Mouse (Mus musculus) gastrocnemius, postnatal 14 days (tissue): ENCODE results near the gene Srgap2. TPM values are rescaled to one million over a fixed set of nuclear protein-coding genes. Genes with fewer than 3 reads are reported as not detected.

Experiments used
- DNase-seq: peaks from one replicate; pipeline ENCODE4 v3.0.0; 2021; ENCODE audit warnings: mixed read lengths
- intact Hi-C: fragments of 180-260 bp; cut with DNase I; formaldehyde crosslinking; loops from one replicate; pipeline ENCODE4 v1.15.1; 2025; ENCODE audit warnings: low total_unique reads
- total RNA-seq, 2 experiments: library from RNA; stranded (reverse); gene quantifications; 2 replicates each; pipeline ENCODE4 v1.2.3; 2021

The Srgap2 gene
- total RNA-seq, 2 experiments from 2014 or later: 21.2 to 21.5 TPM

GRCm38 (mm10) chr1:131486094-131486850 is 40.9 kb downstream of the Srgap2 start:
- intact Hi-C loops: no loop called here
- no peak for DNase-seq

GRCm38 (mm10) chr1:131482242-131482641 is 44.9 kb downstream of the Srgap2 start:
- intact Hi-C loops: no loop called here

GRCm38 (mm10) chr1:131481391-131481790 is 45.8 kb downstream of the Srgap2 start:
- intact Hi-C loops: no loop called here
- no peak for DNase-seq

More at GRCm38 (mm10) chr1:131482242-131482641, 44.9 kb downstream of the Srgap2 start:
- no peak for DNase-seq

- DNase-seq: no peak
- intact Hi-C loops: no loop called here
Observed at GRCm38 (mm10) chr1:131478770-131479305, 48.3 kb downstream of the Srgap2 start.

GRCm38 (mm10) chr1:131475306-131475705 is 51.8 kb downstream of the Srgap2 start:
- DNase-seq: no peak
- intact Hi-C loops: no loop called here

GRCm38 (mm10) chr1:131473631-131474118 is 53.5 kb downstream of the Srgap2 start:
- intact Hi-C loops: no loop called here
- DNase-seq: no peak

GRCm38 (mm10) chr1:131470597-131470996 is 56.6 kb downstream of the Srgap2 start:
- no peak for DNase-seq
- intact Hi-C loops: no loop called here

GRCm38 (mm10) chr1:131465855-131466254 is 61.3 kb downstream of the Srgap2 start:
- no peak for DNase-seq
- intact Hi-C loops: no loop called here

- DNase-seq: no peak
- intact Hi-C loops: no loop called here
Observed at GRCm38 (mm10) chr1:131463953-131464627, 63.1 kb downstream of the Srgap2 start.

- intact Hi-C loops: no loop called here
- no peak for DNase-seq
Observed at GRCm38 (mm10) chr1:131462541-131463067, 64.5 kb downstream of the Srgap2 start.

GRCm38 (mm10) chr1:131460914-131461530 is 66.1 kb downstream of the Srgap2 start:
- DNase-seq: no peak
- intact Hi-C loops: no loop called here

- intact Hi-C loops: no loop called here
- peak; percentile 10 for DNase-seq
Observed at GRCm38 (mm10) chr1:131455355-131455890, 71.7 kb downstream of the Srgap2 start.

GRCm38 (mm10) chr1:131454386-131454785 is 72.8 kb downstream of the Srgap2 start:
- intact Hi-C loops: no loop called here
- DNase-seq: no peak

GRCm38 (mm10) chr1:131453335-131453734 is 73.8 kb downstream of the Srgap2 start:
- intact Hi-C loops: no loop called here
- no peak for DNase-seq

GRCm38 (mm10) chr1:131448373-131448772 is 78.8 kb downstream of the Srgap2 start:
- intact Hi-C loops: no loop called here

GRCm38 (mm10) chr1:131447333-131447732 is 79.8 kb downstream of the Srgap2 start:
- DNase-seq: no peak
- intact Hi-C loops: no loop called here

More at GRCm38 (mm10) chr1:131448373-131448772, 78.8 kb downstream of the Srgap2 start:
- DNase-seq: no peak

- intact Hi-C loops: no loop called here
- no peak for DNase-seq
Observed at GRCm38 (mm10) chr1:131446577-131446976, 80.6 kb downstream of the Srgap2 start.

- intact Hi-C loops: no loop called here
- DNase-seq: peak; percentile 40
Observed at GRCm38 (mm10) chr1:131438556-131438955, 88.6 kb downstream of the Srgap2 start.

- intact Hi-C loops: no loop called here
- DNase-seq: no peak
Observed at GRCm38 (mm10) chr1:131437975-131438374, 89.2 kb downstream of the Srgap2 start.

GRCm38 (mm10) chr1:131436609-131437008 is 90.5 kb downstream of the Srgap2 start:
- no peak for DNase-seq
- intact Hi-C loops: no loop called here
